ENCODE assay signal across 8 mouse cellular contexts in genomic region chrX:94235190-94235555, GRCm38 (mm10). TPM values are rescaled to one million over a fixed set of nuclear protein-coding genes. Genes with fewer than 3 reads are reported as not detected.
A peak's percentile ranks its signal among the peaks of the same experiment; 100 is the strongest.
DNase-seq lines count a peak whose midpoint lies in the region; ATAC-seq lines count a peak whose summit lies in the region.

No protein-coding gene starts in this region.

- H3K4me2 ChIP-seq in embryonic facial prominence, embryonic 15.5 days (replicated peaks), result peak overlapping the region; percentile 50
- peak overlapping the region; percentile 47 for H3K4me2 ChIP-seq in intestine, embryonic 16.5 days (ENCODE audit: low read depth, low read length)

- H3K9ac ChIP-seq in embryonic facial prominence, embryonic 15.5 days, result peak overlapping the region; percentile 56
- H3K9ac ChIP-seq in intestine, embryonic 16.5 days (ENCODE audit: low read depth, low read length), result peak overlapping the region; percentile 74

- no peaks in the 10 kb centered on the region for H3K4me1 ChIP-seq in embryonic facial prominence, embryonic 15.5 days
- H3K4me1 ChIP-seq in intestine, embryonic 16.5 days (ENCODE audit: control insufficient read depth, insufficient read depth, low read length), result no peaks in the 10 kb centered on the region
- no peaks in the 10 kb centered on the region for H3K4me1 ChIP-seq in midbrain, embryonic 10.5 days

- WGBS in embryonic facial prominence, embryonic 15.5 days, result 9% methylated on average over 35 of the region's 35 CpGs
- WGBS in intestine, embryonic 16.5 days, result 16% methylated on average over 35 of the region's 35 CpGs
- WGBS in midbrain, embryonic 10.5 days, result 10% methylated on average over 35 of the region's 35 CpGs

- H3K27ac ChIP-seq in embryonic facial prominence, embryonic 15.5 days (replicated peaks), result peak overlapping the region; percentile 82
- H3K27ac ChIP-seq in intestine, embryonic 16.5 days (ENCODE audit: low read length), result peak overlapping the region; percentile 88
- H3K27ac ChIP-seq in midbrain, embryonic 10.5 days (replicated peaks), result peak overlapping the region; percentile 92

- no peaks in the 10 kb centered on the region for H3K36me3 ChIP-seq in embryonic facial prominence, embryonic 15.5 days
- H3K36me3 ChIP-seq in intestine, embryonic 16.5 days (ENCODE audit: control insufficient read depth, insufficient read depth, low read length), result no peaks in the 10 kb centered on the region
- no peaks in the 10 kb centered on the region for H3K36me3 ChIP-seq in midbrain, embryonic 10.5 days

- H3K9me3 ChIP-seq in embryonic facial prominence, embryonic 15.5 days (replicated peaks), result no peaks in the 10 kb centered on the region
- no peaks in the 10 kb centered on the region for H3K9me3 ChIP-seq in intestine, embryonic 16.5 days (ENCODE audit: control insufficient read depth, low read length)
- H3K9me3 ChIP-seq in midbrain, embryonic 10.5 days (replicated peaks), result no peaks in the 10 kb centered on the region

- H3K27me3 ChIP-seq in embryonic facial prominence, embryonic 15.5 days, result peaks cover 34% of the 10 kb centered on the region
- peaks cover 7% of the 10 kb centered on the region for H3K27me3 ChIP-seq in intestine, embryonic 16.5 days (replicated peaks; ENCODE audit: control insufficient read depth, insufficient read depth, low read length)
- H3K27me3 ChIP-seq in midbrain, embryonic 10.5 days (ENCODE audit: low read depth, poor library complexity, severe bottlenecking), result peaks cover 100% of the 10 kb centered on the region

- ATAC-seq in embryonic facial prominence, embryonic 15.5 days (ENCODE audit: insufficient number of reproducible peaks, low FRiP score, low TSS enrichment, low read depth), result no peak
- no peak; the same call in 1 of the 2 replicates for ATAC-seq in intestine, embryonic 16.5 days

- peak overlapping the region; percentile 63 for H3K4me3 ChIP-seq in embryonic facial prominence, embryonic 15.5 days (replicated peaks)
- H3K4me3 ChIP-seq in intestine, embryonic 16.5 days (ENCODE audit: low read length), result peak overlapping the region; percentile 65
- H3K4me3 ChIP-seq in midbrain, embryonic 10.5 days, result peak overlapping the region; percentile 66

- peak; percentile 25 for DNase-seq in adrenal gland, postnatal 14 days
- DNase-seq in adrenal gland, adult 2 months, result no peak
- DNase-seq in right cerebral cortex, postnatal 10 days (ENCODE audit: low spot score in 2 of 2), result peak; percentile 24 to 28
- DNase-seq in right cerebral cortex, postnatal 4 days, result no peak
- DNase-seq in midbrain, embryonic 10.5 days (ENCODE audit: low spot score), result peak; percentile 60
- DNase-seq in testis, postnatal 10 days (ENCODE audit: low spot score), result peak; percentile 46

RNA-seq across cellular contexts. Expression of gene Klhl15, which starts 0.8 kb away (rescaled TPM):
- total RNA-seq in adrenal gland, postnatal 14 days (2021), result 15.7 and 15.9 TPM in 2 replicates
- 10 to 100 TPM; 15.7 to 18.7 TPM for total RNA-seq in adrenal gland, adult 2 months (2021)
- polyA plus RNA-seq in adrenal gland, adult 2 months (2012; rRNA removed), result 18.1 and 24.6 TPM in 2 replicates
- polyA plus RNA-seq in embryonic facial prominence, embryonic 15.5 days (2015; fragmentation: Nextera tagmentation; extraction: Ambion mirVana), result 9.0 and 9.8 TPM in 2 replicates
- polyA plus RNA-seq in intestine, embryonic 16.5 days (2015; fragmentation: Nextera tagmentation; extraction: Ambion mirVana), result 5.7 and 6.2 TPM in 2 replicates
- 7.1 and 10.1 TPM in 2 replicates for polyA plus RNA-seq in midbrain, embryonic 10.5 days (2016; fragmentation: Nextera tagmentation; extraction: Ambion mirVana)

RNA-seq across cellular contexts. Expression of gene Eif2s3x, which starts 22.5 kb away (rescaled TPM):
- 110 and 127 TPM in 2 replicates for total RNA-seq in adrenal gland, postnatal 14 days (2021)
- total RNA-seq in adrenal gland, adult 2 months (2021), result 100 to 1,000 TPM; 146 to 180 TPM
- polyA plus RNA-seq in adrenal gland, adult 2 months (2012; rRNA removed), result 20.0 and 29.9 TPM in 2 replicates
- polyA plus RNA-seq in embryonic facial prominence, embryonic 15.5 days (2015; fragmentation: Nextera tagmentation; extraction: Ambion mirVana), result 64.4 and 65.9 TPM in 2 replicates
- polyA plus RNA-seq in intestine, embryonic 16.5 days (2015; fragmentation: Nextera tagmentation; extraction: Ambion mirVana), result 63.0 and 68.9 TPM in 2 replicates
- 109 and 112 TPM in 2 replicates for polyA plus RNA-seq in midbrain, embryonic 10.5 days (2016; fragmentation: Nextera tagmentation; extraction: Ambion mirVana)

Comparison
In these comparisons a context has a peak if more than half of its experiments do, and no peak if none do; other contexts are left out.
1. DNase-seq: peak in adrenal gland, postnatal 14 days (single experiment), right cerebral cortex, postnatal 10 days (2 of 2), midbrain, embryonic 10.5 days (single experiment) and testis, postnatal 10 days (single experiment); none in adrenal gland, adult 2 months (single experiment) and right cerebral cortex, postnatal 4 days (single experiment).
2. Peak in every context shown above with its lines, with median percentiles within 50 percentile points of each other: H3K27ac ChIP-seq and H3K4me3 ChIP-seq.